In the genomic region with DNA sequence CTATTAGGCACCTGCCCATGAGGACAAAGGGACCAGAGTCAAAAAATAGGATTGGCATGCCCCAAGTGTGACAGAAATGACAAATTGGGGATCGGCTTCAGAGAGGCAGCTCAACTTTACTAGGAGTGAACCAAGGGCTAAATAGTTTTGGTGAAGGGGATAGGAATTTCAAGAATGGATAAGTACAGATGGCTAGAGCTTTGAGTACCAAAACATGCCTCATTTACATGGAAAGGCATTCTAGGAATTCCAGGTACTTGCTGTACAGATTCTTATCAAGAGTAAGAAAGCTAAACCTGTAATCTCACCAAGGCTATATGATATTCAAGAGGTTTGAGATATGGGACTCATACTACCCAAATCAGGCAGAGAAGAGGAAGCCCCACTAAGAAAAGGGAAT, we compare ENCODE assay signal across 28 mouse cellular contexts.
"Had no signal": no experiment of that assay in that cellular context is flagged by ENCODE, and none has a peak within 500 bp of the region (broad histone marks: within the 10 kb centered on the region; RNA-seq: fewer than 3 reads in every experiment).

No protein-coding gene starts in this region.

- H3K9me3 ChIP-seq: embryonic facial prominence, embryonic 10.5 days; embryonic facial prominence, embryonic 12.5 days; embryonic facial prominence, embryonic 13.5 days; embryonic facial prominence, embryonic 15.5 days; forebrain, embryonic 10.5 days; forebrain, embryonic 12.5 days; forebrain, embryonic 13.5 days; forebrain, embryonic 15.5 days had no signal

- H3K27ac ChIP-seq: embryonic facial prominence, embryonic 10.5 days; embryonic facial prominence, embryonic 12.5 days; embryonic facial prominence, embryonic 13.5 days; embryonic facial prominence, embryonic 15.5 days; forebrain, embryonic 10.5 days; forebrain, embryonic 12.5 days; forebrain, embryonic 13.5 days; forebrain, embryonic 15.5 days; gastrocnemius, adult 2 months; heart, adult 2 months had no signal

- H3K4me3 ChIP-seq: embryonic facial prominence, embryonic 10.5 days; embryonic facial prominence, embryonic 12.5 days; embryonic facial prominence, embryonic 13.5 days; embryonic facial prominence, embryonic 15.5 days; erythroblast, embryonic 14.5 days; forebrain, embryonic 10.5 days; forebrain, embryonic 12.5 days; forebrain, embryonic 13.5 days; forebrain, embryonic 15.5 days; gastrocnemius, adult 2 months; heart, adult 2 months had no signal

- H3K9ac ChIP-seq: embryonic facial prominence, embryonic 12.5 days; embryonic facial prominence, embryonic 13.5 days; embryonic facial prominence, embryonic 15.5 days; forebrain, embryonic 12.5 days; forebrain, embryonic 13.5 days; forebrain, embryonic 15.5 days; forebrain, postnatal 0 days had no signal

- H3K36me3 ChIP-seq: embryonic facial prominence, embryonic 10.5 days; embryonic facial prominence, embryonic 12.5 days; embryonic facial prominence, embryonic 13.5 days; embryonic facial prominence, embryonic 15.5 days; forebrain, embryonic 10.5 days; forebrain, embryonic 12.5 days; forebrain, embryonic 15.5 days had no signal

- H3K4me2 ChIP-seq: embryonic facial prominence, embryonic 12.5 days; embryonic facial prominence, embryonic 13.5 days; embryonic facial prominence, embryonic 15.5 days; forebrain, embryonic 12.5 days; forebrain, embryonic 13.5 days; forebrain, embryonic 15.5 days had no signal

- DNase-seq: cerebellum, adult 8-10 months; cerebellum, adult 9-10 months; cerebellum, adult 9-11 months; cerebellum, postnatal 10 days; cerebellum, postnatal 14 days; cerebellum, postnatal 25 days; cerebellum, postnatal 36 days; embryo, embryonic 11 days; forebrain, postnatal 0 days; gastrocnemius, adult 2 months; gastrocnemius, postnatal 10 days; gastrocnemius, postnatal 14 days; gastrocnemius, postnatal 25 days; gastrocnemius, postnatal 36 days; heart, adult 11 months; heart, adult 18-20 months; heart, adult 2 months had no signal

- H3K4me1 ChIP-seq: embryonic facial prominence, embryonic 10.5 days; embryonic facial prominence, embryonic 12.5 days; embryonic facial prominence, embryonic 13.5 days; embryonic facial prominence, embryonic 15.5 days; forebrain, embryonic 12.5 days; forebrain, embryonic 13.5 days; forebrain, embryonic 15.5 days had no signal

- H3K27me3 ChIP-seq: embryonic facial prominence, embryonic 12.5 days; embryonic facial prominence, embryonic 13.5 days; embryonic facial prominence, embryonic 15.5 days; forebrain, embryonic 12.5 days; forebrain, embryonic 13.5 days; forebrain, embryonic 15.5 days had no signal

- ATAC-seq: forebrain, embryonic 13.5 days; forebrain, embryonic 14.5 days; forebrain, embryonic 15.5 days; forebrain, embryonic 16.5 days; forebrain, postnatal 0 days had no signal
